ENCODE assay signal across 7 mouse cellular contexts in the genomic region with DNA sequence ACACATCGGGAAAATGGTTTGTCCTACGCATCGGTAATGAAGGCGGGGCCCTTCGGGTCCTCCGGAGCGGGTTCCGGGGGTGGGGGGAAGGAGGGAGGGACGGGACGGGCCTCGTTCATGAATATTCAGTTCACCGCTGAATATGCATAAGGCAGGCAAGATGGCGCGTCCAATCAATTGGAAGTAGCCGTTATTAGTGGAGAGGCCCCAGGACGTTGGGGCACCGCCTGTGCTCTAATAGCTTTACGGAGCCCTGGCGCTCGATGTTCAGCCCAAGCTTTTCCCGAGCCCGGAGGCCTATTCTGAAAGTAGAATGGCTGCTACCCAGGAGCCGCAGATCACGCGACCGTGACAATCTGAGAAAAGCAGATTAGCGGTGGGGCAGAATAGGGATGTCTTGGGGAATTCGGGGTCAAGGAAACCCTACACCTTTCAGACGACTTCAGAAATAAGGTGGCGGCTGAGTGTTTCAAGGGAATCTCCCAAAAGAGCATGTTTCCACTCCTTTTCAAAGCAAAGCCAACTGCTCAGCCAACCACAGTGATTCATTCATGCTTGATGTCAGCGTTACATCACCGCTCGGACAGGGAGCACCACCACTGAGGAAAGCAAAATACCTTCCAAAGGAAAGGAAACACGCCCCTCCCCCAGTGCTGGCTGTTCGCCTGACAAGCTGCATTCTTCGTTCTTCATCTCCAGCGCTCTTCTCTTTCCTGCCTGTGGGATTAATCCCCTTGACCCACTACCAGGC. TPM values are rescaled to one million over a fixed set of nuclear protein-coding genes. Genes with fewer than 3 reads are reported as not detected.
DNase-seq lines count a peak whose midpoint lies in the region; ATAC-seq and TF ChIP-seq lines count a peak whose summit lies in the region.

No protein-coding gene starts in this region.

- DNase-seq in adrenal gland, adult (ENCODE audit: inconsistent age in 2 of 2, low spot score in 1 of 2) = peak; percentile 91 to 94
- DNase-seq in gastrocnemius, adult 8-10 months (ENCODE audit: low spot score in 2 of 2) = peak; percentile 77 to 84
- peak; percentile 54 for DNase-seq in hindlimb bud, embryonic 11.5 days (ENCODE audit: extremely low spot score, low read depth, low spot score)
- peak; percentile 80 to 88 for DNase-seq in left cerebral cortex, adult 8-10 months (ENCODE audit: low spot score in 2 of 2)
- DNase-seq in right cerebral cortex, postnatal 36 days (ENCODE audit: low spot score in 2 of 2) = peak; percentile 81 to 88

- peak; percentile 70 for ATAC-seq in megakaryocyte, adult 5-6 weeks (ENCODE audit: poor library complexity, severe bottlenecking)

- peak overlapping the region; percentile 82 for H3K27ac ChIP-seq in cortical plate, adult 2 months (ENCODE audit: insufficient read depth, low read length)

- no peak for TF ChIP-seq CTCF in cortical plate, adult 2 months (IDR thresholded peaks at IDR 0.05; ENCODE audit: extremely low read depth, insufficient read depth, low read length)

- H3K4me1 ChIP-seq in cortical plate, adult 2 months (ENCODE audit: control insufficient read depth, insufficient read depth, low read length) = 0 out of 2 replicates have a peak, but pooled peaks cover 1% of the 10 kb centered on the region

- H3K4me3 ChIP-seq in cortical plate, adult 2 months (ENCODE audit: insufficient read depth, low read length) = peak overlapping the region; percentile 41

- peak; percentile 82 for TF ChIP-seq POLR2A in cortical plate, adult 2 months (IDR thresholded peaks at IDR 0.05; ENCODE audit: extremely low read depth, insufficient read depth, low read length)

RNA-seq across cellular contexts. Expression of a gene that starts 0.7 kb away (rescaled TPM):
- polyA plus RNA-seq in cortical plate, adult 2 months (2012; rRNA removed) = 21.7 and 23.2 TPM in 2 replicates
- total RNA-seq in gastrocnemius, adult 8-10 months (2022) = 10 to 100 TPM; 27.8 to 38.4 (median 35.3) TPM
- total RNA-seq in left cerebral cortex, adult 8-10 months (2022) = 10 to 100 TPM; 48.6 to 56.4 (median 51.3) TPM
- total RNA-seq in megakaryocyte, adult 5-6 weeks (2015) = 116 and 118 TPM in 2 replicates
- 38.6 and 42.9 TPM in 2 replicates for total RNA-seq in megakaryocyte, adult 5-6 weeks (2017)

RNA-seq across cellular contexts. Expression of a gene that starts 2.6 kb away (rescaled TPM):
- 0.06 TPM in 1 of 2 replicates, not detected in the other for polyA plus RNA-seq in cortical plate, adult 2 months (2012; rRNA removed)
- not detected for total RNA-seq in gastrocnemius, adult 8-10 months (2022)
- not detected for total RNA-seq in left cerebral cortex, adult 8-10 months (2022)
- total RNA-seq in megakaryocyte, adult 5-6 weeks (2015) = not detected in 2 replicates
- total RNA-seq in megakaryocyte, adult 5-6 weeks (2017) = not detected in 2 replicates

RNA-seq across cellular contexts. Expression of a gene that starts 6.6 kb away (rescaled TPM):
- 56.7 and 58.2 TPM in 2 replicates for polyA plus RNA-seq in cortical plate, adult 2 months (2012; rRNA removed)
- 10 to 100 TPM; 35.6 to 40.3 (median 38.5) TPM for total RNA-seq in gastrocnemius, adult 8-10 months (2022)
- total RNA-seq in left cerebral cortex, adult 8-10 months (2022) = 100 to 1,000 TPM; 138 to 158 (median 147) TPM
- total RNA-seq in megakaryocyte, adult 5-6 weeks (2015) = 1.6 and 2.6 TPM in 2 replicates
- 1.4 and 2.4 TPM in 2 replicates for total RNA-seq in megakaryocyte, adult 5-6 weeks (2017)

RNA-seq across cellular contexts. Expression of a gene that starts 36.6 kb away (rescaled TPM):
- polyA plus RNA-seq in cortical plate, adult 2 months (2012; rRNA removed) = 1.4 and 2.1 TPM in 2 replicates
- total RNA-seq in gastrocnemius, adult 8-10 months (2022) = 10 to 100 TPM; 25.2 to 33.8 (median 28.9) TPM
- 1 to 10 TPM in 2 of 4 experiments, under 1 TPM in 2; 0.51 to 1.2 (median 0.92) TPM for total RNA-seq in left cerebral cortex, adult 8-10 months (2022)
- total RNA-seq in megakaryocyte, adult 5-6 weeks (2015) = 0.32 and 0.36 TPM in 2 replicates
- 0.16 TPM in 1 of 2 replicates, not detected in the other for total RNA-seq in megakaryocyte, adult 5-6 weeks (2017)

RNA-seq across cellular contexts. Expression of a gene that starts 42.5 kb away (rescaled TPM):
- 17.3 and 17.6 TPM in 2 replicates for polyA plus RNA-seq in cortical plate, adult 2 months (2012; rRNA removed)
- total RNA-seq in gastrocnemius, adult 8-10 months (2022) = 1 to 10 TPM; 2.5 to 5.8 (median 4.0) TPM
- 10 to 100 TPM; 18.8 to 22.3 (median 19.7) TPM for total RNA-seq in left cerebral cortex, adult 8-10 months (2022)
- total RNA-seq in megakaryocyte, adult 5-6 weeks (2015) = 0.14 TPM in 1 of 2 replicates, not detected in the other
- not detected in 2 replicates for total RNA-seq in megakaryocyte, adult 5-6 weeks (2017)

Comparison
In these comparisons a context has a peak if more than half of its experiments do, and no peak if none do; other contexts are left out.
1. Peak in every context shown above with its lines: DNase-seq, ATAC-seq, H3K4me3 ChIP-seq and H3K27ac ChIP-seq.
2. RNA of a gene that starts 6.6 kb away (total RNA-seq): 138 to 158 TPM in left cerebral cortex, adult 8-10 months and 35.6 to 40.3 TPM in gastrocnemius, adult 8-10 months; 1.4 to 2.6 TPM in megakaryocyte, adult 5-6 weeks; every median in the first group is over 10 times any median in the second.